Mouse (Mus musculus) liver, embryonic 12.5 days (tissue): ENCODE results near the gene Keg1. TPM values are rescaled to one million over a fixed set of nuclear protein-coding genes. Genes with fewer than 3 reads are reported as not detected.
"Not testable (repeated sequence)": the region's sequence is repeated elsewhere in the genome, so short reads cannot be mapped to it uniquely, and the experiment has no call there.

Source experiments
- ATAC-seq: fragments of 200-750 bp; cut with Nextera tagmentation; 2 replicates; pipeline ENCODE4 v1.8.0; 2017; ENCODE audit warnings: moderate number of reproducible peaks, mild to moderate bottlenecking, moderate library complexity
- H3K27ac ChIP-seq: fragments of 300-500 bp; sonication (generic); 2 replicates; pipeline ENCODE4 v1.5.1; 2016; ENCODE audit warnings: mild to moderate bottlenecking
- H3K27me3 ChIP-seq: fragments of 300-500 bp; sonication (generic); replicated peaks from 2 replicates; pipeline ENCODE4 v1.6.1; 2016; ENCODE audit warnings: mild to moderate bottlenecking, moderate library complexity
- H3K36me3 ChIP-seq: fragments of 300-500 bp; sonication (generic); 2 replicates; pipeline ENCODE4 v1.6.1; 2016; ENCODE audit warnings: mild to moderate bottlenecking, moderate library complexity
- H3K4me1 ChIP-seq: fragments of 300-500 bp; sonication (generic); 2 replicates; pipeline ENCODE4 v1.6.1; 2016
- H3K4me2 ChIP-seq: fragments of 300-500 bp; sonication (generic); 2 replicates; pipeline ENCODE4 v1.6.1; 2016; ENCODE audit warnings: mild to moderate bottlenecking, moderate library complexity
- H3K4me3 ChIP-seq: fragments of 300-500 bp; sonication (generic); 2 replicates; pipeline ENCODE4 v1.5.1; 2016; ENCODE audit warnings: mild to moderate bottlenecking, moderate library complexity
- H3K9ac ChIP-seq: fragments of 300-500 bp; sonication (generic); 2 replicates; pipeline ENCODE4 v1.6.1; 2016; ENCODE audit warnings: mild to moderate bottlenecking, moderate library complexity
- H3K9me3 ChIP-seq: fragments of 300-500 bp; sonication (generic); replicated peaks from 2 replicates; pipeline ENCODE4 v1.6.1; 2016; ENCODE audit warnings: mild to moderate bottlenecking, moderate library complexity
- WGBS: fragments of 180-500 bp; shearing (Covaris S2); methylation state at CpG from one replicate; pipeline ENCODE4 v1.1.7; 2016; ENCODE audit not compliant: insufficient replicate concordance; 5-methylcytosine and 5-hydroxymethylcytosine counted together
- polyA plus RNA-seq: library from polyadenylated mRNA; unstranded; fragments of >200 nt; fragmentation: Nextera tagmentation; extraction: Ambion mirVana; gene quantifications from 2 replicates; pipeline ENCODE4 v1.2.1, GENCODE M21; 2016

Gene Keg1
- polyA plus RNA-seq: 0.38 and 0.44 TPM in 2 replicates

GRCm38 (mm10) chr19:12695590-12695989 lies at the start of gene Keg1:
Keg1 (plus strand) TSS chr19:12695786.
- Histone ChIP-seq H3K9ac (no peak within 1 kb of the TSS), H3K36me3 (no peaks in the 10 kb centered on the region), H3K4me2 (no peak within 1 kb of the TSS), H3K4me3 (no peak within 1 kb of the TSS), H3K27ac (no peak within 1 kb of the TSS), H3K27me3 (no peaks in the 10 kb centered on the region), H3K4me1 (no peaks in the 10 kb centered on the region), H3K9me3 (no peaks in the 10 kb centered on the region)
- 56% methylated on average over 3 of the region's 3 CpGs for WGBS
- no peak for ATAC-seq

DNA sequence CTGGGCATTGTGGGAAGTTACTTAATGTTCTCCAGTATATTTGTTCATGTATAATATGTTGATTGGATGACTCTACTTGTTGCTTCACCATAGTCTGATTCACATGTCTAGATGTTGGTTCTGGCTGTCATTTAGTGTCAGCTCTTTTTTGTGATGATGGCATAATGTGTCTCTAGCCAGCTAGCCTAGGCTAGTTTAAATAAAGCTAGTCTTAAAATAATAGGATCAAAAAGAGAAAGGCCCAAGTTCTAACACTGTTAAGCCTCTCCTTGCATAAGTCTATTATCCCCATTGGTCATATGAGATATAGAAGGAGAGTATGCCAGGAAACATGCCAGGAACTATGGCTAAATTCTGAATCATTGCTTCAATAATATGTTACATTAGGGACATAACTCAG lies 46.1 kb upstream of the Keg1 start:
- no peak overlapping the region for H3K4me2 ChIP-seq
- H3K27me3 ChIP-seq: no peaks in the 10 kb centered on the region
- H3K4me3 ChIP-seq: no peak overlapping the region
- ATAC-seq: no peak
- H3K27ac ChIP-seq: no peak overlapping the region
- no peaks in the 10 kb centered on the region for H3K9me3 ChIP-seq
- no peaks in the 10 kb centered on the region for H3K4me1 ChIP-seq
- H3K9ac ChIP-seq: no peak overlapping the region
- H3K36me3 ChIP-seq: no peaks in the 10 kb centered on the region

DNA sequence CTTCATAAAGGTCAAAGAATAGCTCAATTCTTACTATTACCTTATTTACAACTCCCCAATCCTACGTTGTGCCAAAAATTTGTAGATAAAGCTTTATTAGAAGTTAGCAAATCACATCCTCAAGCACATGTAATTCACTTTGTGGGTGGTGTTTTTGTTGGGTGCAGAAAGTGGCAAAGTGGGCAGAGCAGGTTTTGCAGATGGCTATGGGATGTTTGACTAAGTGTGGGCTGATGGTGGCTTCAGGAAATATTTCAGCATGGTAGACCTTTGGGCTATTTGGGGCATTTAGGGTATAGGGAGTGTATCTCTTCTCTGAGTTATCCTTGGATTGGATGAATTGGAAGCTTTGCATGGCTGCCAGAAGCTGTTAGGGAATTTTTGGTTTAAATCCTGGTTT lies 29.4 kb upstream of the Keg1 start:
- H3K27ac ChIP-seq: no peak overlapping the region
- no peak for ATAC-seq

DNA sequence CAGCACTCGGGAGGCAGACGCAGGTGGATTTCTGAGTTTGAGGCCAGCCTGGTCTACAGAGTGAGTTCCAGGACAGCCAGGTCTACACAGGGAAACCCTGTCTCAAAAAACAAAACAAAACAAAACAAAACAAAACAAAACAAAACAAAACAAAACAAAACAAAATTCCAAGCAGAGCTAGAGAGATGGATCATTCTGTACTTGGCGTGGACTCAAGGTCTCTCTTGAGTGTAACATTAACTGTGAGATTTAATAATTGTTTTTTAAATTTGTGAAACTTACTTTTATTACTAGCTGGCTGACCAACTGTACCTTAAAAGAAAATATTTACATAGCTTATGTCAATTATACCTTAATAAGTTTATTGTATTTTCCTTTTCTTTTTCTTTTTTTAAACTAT lies 27.0 kb upstream of the Keg1 start:
- not testable (repeated sequence) for H3K27ac ChIP-seq, H3K4me2 ChIP-seq, ATAC-seq, H3K4me3 ChIP-seq, H3K4me1 ChIP-seq, H3K27me3 ChIP-seq, H3K9me3 ChIP-seq, H3K36me3 ChIP-seq, H3K9ac ChIP-seq
- WGBS: 68% methylated on average over 3 of the region's 3 CpGs

More for the DNA sequence above, 29.4 kb upstream of the Keg1 start:
- H3K4me2 ChIP-seq: no peak overlapping the region
- H3K4me1 ChIP-seq: no peaks in the 10 kb centered on the region
- H3K27me3 ChIP-seq: no peaks in the 10 kb centered on the region
- no peak overlapping the region for H3K4me3 ChIP-seq
- H3K36me3 ChIP-seq: no peaks in the 10 kb centered on the region
- 62% methylated on average over 1 of the region's 1 CpGs for WGBS
- peaks cover 13% of the 10 kb centered on the region; the same call in 1 of the 2 replicates for H3K9me3 ChIP-seq
- H3K9ac ChIP-seq: no peak overlapping the region

GRCm38 (mm10) chr19:12670139-12670538 lies 25.4 kb upstream of the Keg1 start, which contains the start of gene Olfr1442:
Olfr1442 (plus strand) TSS chr19:12670439.
- H3K9me3 ChIP-seq: no peaks in the 10 kb centered on the region
- H3K36me3 ChIP-seq: no peaks in the 10 kb centered on the region
- H3K27ac ChIP-seq: no peak within 1 kb of the TSS
- H3K27me3 ChIP-seq: no peaks in the 10 kb centered on the region
- ATAC-seq: no peak
- no peak within 1 kb of the TSS for H3K9ac ChIP-seq
- H3K4me1 ChIP-seq: no peaks in the 10 kb centered on the region
- H3K4me2 ChIP-seq: no peak within 1 kb of the TSS
- H3K4me3 ChIP-seq: no peak within 1 kb of the TSS

DNA sequence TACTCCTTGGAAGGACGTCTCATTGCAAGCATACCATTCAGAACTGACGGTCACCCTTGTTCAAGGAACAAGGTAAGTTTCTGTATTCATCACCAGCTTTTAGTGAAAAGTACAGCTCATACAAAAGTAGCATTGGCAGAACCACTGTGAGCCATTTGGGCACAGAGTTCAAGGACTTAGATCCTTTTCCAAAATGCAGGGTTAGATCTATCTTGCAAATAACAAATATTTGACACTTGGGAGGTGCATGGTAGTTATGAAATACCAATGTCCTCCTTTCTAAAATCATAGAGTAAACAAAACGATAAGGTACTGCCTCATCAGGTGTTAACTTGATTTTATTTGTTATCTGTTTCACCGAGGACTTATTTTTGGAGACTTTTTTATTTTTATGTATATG lies 24.5 kb upstream of the Keg1 start:
- no peaks in the 10 kb centered on the region for H3K4me1 ChIP-seq
- H3K9ac ChIP-seq: no peak overlapping the region
- H3K9me3 ChIP-seq: no peaks in the 10 kb centered on the region
- no peak overlapping the region for H3K4me2 ChIP-seq
- 58% methylated on average over 4 of the region's 4 CpGs for WGBS
- H3K36me3 ChIP-seq: no peaks in the 10 kb centered on the region
- no peak for ATAC-seq
- H3K27ac ChIP-seq: no peak overlapping the region
- H3K4me3 ChIP-seq: no peak overlapping the region
- H3K27me3 ChIP-seq: no peaks in the 10 kb centered on the region

DNA sequence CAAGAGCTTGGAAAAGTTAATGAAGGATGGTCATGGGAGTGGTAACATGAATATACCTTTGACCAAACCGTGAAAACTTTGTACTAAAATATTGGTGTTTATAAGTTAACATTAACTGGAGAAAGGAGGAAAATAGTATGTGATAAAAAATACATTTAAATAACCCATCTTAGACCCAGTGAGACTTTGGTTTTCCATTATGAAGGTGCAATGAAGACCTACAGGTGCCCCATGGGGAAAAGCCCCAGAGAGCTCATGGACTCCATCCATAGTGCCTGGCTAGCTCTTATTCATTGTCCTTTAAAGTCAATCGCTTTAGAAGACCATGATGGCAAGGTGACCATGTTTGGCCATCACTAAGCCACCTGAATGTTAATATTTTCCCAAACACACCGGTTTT lies 17.8 kb upstream of the Keg1 start, which contains the start of gene Olfr1443:
TSS of gene Olfr1443 (plus strand) at position 301 of the 400 bp plus-strand sequence.
- H3K4me2 ChIP-seq: no peak within 1 kb of the TSS
- WGBS: 45% methylated on average over 3 of the region's 3 CpGs
- no peaks in the 10 kb centered on the region for H3K9me3 ChIP-seq
- no peak within 1 kb of the TSS for H3K27ac ChIP-seq
- H3K4me1 ChIP-seq: no peaks in the 10 kb centered on the region
- no peaks in the 10 kb centered on the region for H3K36me3 ChIP-seq
- no peak for ATAC-seq
- H3K4me3 ChIP-seq: no peak within 1 kb of the TSS
- no peaks in the 10 kb centered on the region for H3K27me3 ChIP-seq
- H3K9ac ChIP-seq: no peak within 1 kb of the TSS

DNA sequence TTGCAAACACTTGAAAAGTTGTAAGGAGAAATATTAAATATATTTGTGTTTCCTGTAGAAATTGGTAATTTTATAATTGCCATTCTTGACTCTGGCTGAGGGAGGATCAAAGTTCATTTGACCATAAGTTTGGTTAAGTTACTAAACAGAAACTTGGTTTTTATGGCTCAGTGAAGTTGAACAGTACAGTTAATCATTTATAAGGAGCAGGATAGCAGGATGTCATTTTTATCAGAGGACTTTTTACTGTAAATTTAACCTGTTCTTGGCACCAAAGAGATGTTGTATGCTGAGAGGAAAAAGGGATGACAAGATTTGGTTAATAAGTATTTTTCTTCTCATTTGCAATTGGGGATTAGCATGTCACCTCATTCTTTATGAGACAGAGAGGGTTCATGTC lies 10.9 kb upstream of the Keg1 start:
- Histone ChIP-seq H3K4me2 (no peak overlapping the region), H3K9me3 (no peaks in the 10 kb centered on the region), H3K4me1 (no peaks in the 10 kb centered on the region), H3K27ac (no peak overlapping the region), H3K9ac (no peak overlapping the region), H3K27me3 (no peaks in the 10 kb centered on the region), H3K36me3 (no peaks in the 10 kb centered on the region), H3K4me3 (no peak overlapping the region)
- no peak for ATAC-seq

DNA sequence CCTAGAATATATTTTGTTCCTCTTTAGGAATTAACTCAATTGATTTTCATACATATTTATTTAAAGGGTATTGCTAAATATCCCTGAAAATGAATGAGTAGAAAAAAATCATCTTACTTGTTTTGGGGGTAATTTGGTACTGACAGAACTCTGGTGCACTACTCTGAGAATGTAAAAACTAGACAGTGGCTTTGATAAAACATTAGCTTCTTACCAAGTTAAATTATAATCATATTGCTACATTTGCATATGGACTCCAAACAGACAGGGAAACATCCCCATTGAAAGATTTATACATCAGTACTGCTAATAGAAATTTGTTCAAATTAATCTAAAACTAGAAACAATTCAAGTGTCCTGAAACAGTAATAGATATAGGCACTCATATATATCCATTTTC lies 10.4 kb upstream of the Keg1 start:
- ATAC-seq: no peak
- H3K27ac ChIP-seq: no peak overlapping the region
- no peaks in the 10 kb centered on the region for H3K36me3 ChIP-seq
- H3K4me2 ChIP-seq: no peak overlapping the region
- H3K4me3 ChIP-seq: no peak overlapping the region
- no peaks in the 10 kb centered on the region for H3K4me1 ChIP-seq
- H3K9me3 ChIP-seq: no peaks in the 10 kb centered on the region
- no peak overlapping the region for H3K9ac ChIP-seq
- no peaks in the 10 kb centered on the region for H3K27me3 ChIP-seq

GRCm38 (mm10) chr19:12696221-12696620 lies 635 bp downstream of the Keg1 start:
- no peak overlapping the region for H3K4me2 ChIP-seq
- H3K27me3 ChIP-seq: no peaks in the 10 kb centered on the region
- H3K4me3 ChIP-seq: no peak overlapping the region
- H3K36me3 ChIP-seq: no peaks in the 10 kb centered on the region
- no peak overlapping the region for H3K27ac ChIP-seq
- no peaks in the 10 kb centered on the region for H3K4me1 ChIP-seq
- no peak for ATAC-seq
- H3K9ac ChIP-seq: no peak overlapping the region
- H3K9me3 ChIP-seq: no peaks in the 10 kb centered on the region

DNA sequence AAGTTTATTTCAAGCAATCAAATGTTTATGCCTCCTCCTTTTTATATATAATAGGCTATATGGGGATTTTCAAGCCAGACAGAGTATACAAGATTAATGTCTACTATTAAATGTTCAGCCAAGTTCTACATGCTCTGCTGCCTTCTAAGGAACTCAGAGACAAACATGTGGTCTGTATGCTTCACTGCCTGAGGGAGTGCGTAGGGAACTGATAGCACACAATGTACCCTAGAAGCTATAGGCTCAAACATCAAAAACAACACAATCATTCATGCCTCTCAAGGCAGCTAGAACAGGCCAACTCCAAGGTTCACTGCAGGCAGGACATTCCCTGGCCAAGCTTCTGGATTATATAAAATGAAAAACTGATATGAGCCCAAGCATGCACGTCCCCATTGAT lies 12.9 kb downstream of the Keg1 start:
- ATAC-seq: no peak
- WGBS: 63% methylated on average over 2 of the region's 2 CpGs
- H3K4me1 ChIP-seq: no peaks in the 10 kb centered on the region
- H3K4me2 ChIP-seq: no peak overlapping the region
- H3K27me3 ChIP-seq: no peaks in the 10 kb centered on the region
- H3K36me3 ChIP-seq: no peaks in the 10 kb centered on the region
- no peak overlapping the region for H3K27ac ChIP-seq
- H3K9ac ChIP-seq: no peak overlapping the region
- H3K4me3 ChIP-seq: no peak overlapping the region
- no peaks in the 10 kb centered on the region for H3K9me3 ChIP-seq

DNA sequence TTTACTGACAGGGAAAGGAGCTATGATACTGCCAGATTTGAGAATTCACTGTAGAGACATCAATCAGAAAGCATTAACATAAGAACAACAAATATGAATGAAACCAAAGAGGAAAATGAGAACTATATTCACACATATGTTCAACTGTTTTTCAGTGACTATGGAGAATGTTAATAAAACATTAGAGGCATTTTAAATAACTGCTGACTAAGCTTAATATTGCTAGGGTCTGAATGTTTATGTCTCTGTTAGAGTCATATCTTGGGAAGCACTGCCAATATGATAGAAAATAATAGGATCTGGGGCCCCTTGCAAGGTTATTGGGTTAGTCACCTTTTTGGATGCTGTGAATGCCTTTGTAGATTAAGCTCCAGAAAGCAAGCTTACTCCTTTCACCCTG lies 13.4 kb downstream of the Keg1 start:
- no peak for ATAC-seq
- no peaks in the 10 kb centered on the region for H3K27me3 ChIP-seq
- no peak overlapping the region for H3K4me2 ChIP-seq
- H3K9me3 ChIP-seq: no peaks in the 10 kb centered on the region
- no peaks in the 10 kb centered on the region for H3K4me1 ChIP-seq
- no peaks in the 10 kb centered on the region for H3K36me3 ChIP-seq
- H3K27ac ChIP-seq: no peak overlapping the region
- H3K9ac ChIP-seq: no peak overlapping the region
- H3K4me3 ChIP-seq: no peak overlapping the region

DNA sequence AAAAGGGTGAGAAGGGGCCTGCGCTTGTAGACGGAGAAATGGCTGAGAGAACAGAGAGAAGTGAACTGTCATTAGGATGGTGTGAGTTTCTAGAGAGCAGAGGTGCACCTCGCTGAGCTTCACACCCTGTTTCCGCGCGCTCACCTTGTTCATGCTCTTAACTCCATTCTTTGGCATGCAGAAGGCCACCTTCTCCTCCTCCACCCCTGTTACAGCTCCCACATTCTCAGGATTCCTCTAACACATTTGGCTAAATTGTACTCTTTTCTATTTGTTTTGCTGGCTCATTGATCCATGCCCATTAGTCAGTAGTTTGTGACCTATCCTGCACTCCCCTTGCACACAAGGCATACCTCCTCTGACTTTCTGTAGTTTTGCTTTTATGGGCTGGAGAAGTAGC lies 23.6 kb downstream of the Keg1 start:
- no peak overlapping the region for H3K9ac ChIP-seq
- H3K9me3 ChIP-seq: no peaks in the 10 kb centered on the region
- no peak for ATAC-seq
- H3K27me3 ChIP-seq: no peaks in the 10 kb centered on the region
- H3K4me2 ChIP-seq: no peak overlapping the region
- WGBS: 62% methylated on average over 6 of the region's 6 CpGs
- H3K36me3 ChIP-seq: no peaks in the 10 kb centered on the region
- H3K27ac ChIP-seq: no peak overlapping the region
- no peaks in the 10 kb centered on the region for H3K4me1 ChIP-seq
- no peak overlapping the region for H3K4me3 ChIP-seq

GRCm38 (mm10) chr19:12720463-12720862 lies 24.9 kb downstream of the Keg1 start:
- Histone ChIP-seq H3K9ac (no peak overlapping the region), H3K9me3 (no peaks in the 10 kb centered on the region), H3K4me3 (no peak overlapping the region), H3K27me3 (no peaks in the 10 kb centered on the region), H3K4me2 (no peak overlapping the region), H3K4me1 (no peaks in the 10 kb centered on the region), H3K27ac (no peak overlapping the region), H3K36me3 (no peaks in the 10 kb centered on the region)
- 30% methylated on average over 2 of the region's 2 CpGs for WGBS
- no peak for ATAC-seq
